Mouse (Mus musculus) frontal cortex, postnatal 14 days (tissue): ENCODE data around the gene Vmn2r70.

ENCODE experiments used
- DNase-seq, 2 experiments: peaks; one replicate each; pipeline ENCODE4 v3.0.0; 2022; ENCODE audit warnings: low spot score in 2 of 2

The Vmn2r70 gene

DNA sequence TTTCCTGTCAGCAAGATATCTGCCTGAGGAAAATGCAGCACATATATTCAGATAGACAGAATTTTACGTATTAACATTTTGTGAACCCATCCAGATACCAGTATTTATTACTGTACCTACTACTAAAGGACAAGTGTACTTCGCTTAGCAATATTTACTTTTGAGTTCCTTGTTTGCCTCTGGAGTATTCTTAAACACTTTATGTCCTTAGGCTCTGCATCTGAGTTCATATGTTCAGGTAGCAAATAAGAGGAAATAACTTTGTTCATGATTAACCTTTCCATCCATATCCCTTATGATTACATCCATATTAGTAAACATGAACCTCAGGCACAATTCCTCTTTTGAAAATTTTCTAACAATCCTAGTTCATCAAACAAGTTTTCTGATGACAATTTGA, at the start of gene Vmn2r70:
Gene Vmn2r70, minus strand, starts transcription at position 101 of the 400 bp plus-strand sequence.
- DNase-seq, result no peak

DNA sequence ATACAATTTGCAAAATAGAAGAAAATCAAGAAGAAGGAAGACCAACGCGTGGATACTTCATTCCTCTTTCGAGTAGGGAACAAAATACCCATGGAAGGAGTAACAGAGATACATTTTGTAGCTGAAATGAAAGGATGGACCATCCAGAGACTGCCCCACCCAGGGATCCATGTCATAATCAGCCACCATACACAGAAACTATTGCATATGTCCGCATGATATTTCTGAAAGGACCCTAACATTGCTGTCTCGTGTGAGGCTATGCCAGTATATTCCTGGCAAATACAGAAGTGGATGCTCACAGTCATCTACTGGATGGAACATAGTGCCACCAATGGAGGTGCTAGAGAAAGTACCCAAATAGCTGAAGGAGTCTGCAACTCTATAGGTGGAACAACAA, 6.2 kb downstream of the Vmn2r70 start, which contains the start of gene Vmn2r71:
Gene Vmn2r71, plus strand, starts transcription at position 301 of the 400 bp plus-strand sequence.
- no peak for DNase-seq

- no peak for DNase-seq
These were observed 25.9 kb downstream of the Vmn2r70 start for GRCm38 (mm10) chr7:85543118-85543517.

- DNase-seq, result no peak
These were observed 26.9 kb downstream of the Vmn2r70 start for GRCm38 (mm10) chr7:85542108-85542507.
